Mouse (Mus musculus) right cerebral cortex, postnatal 14 days (tissue): ENCODE data around the gene Fkbp4.
A peak's percentile ranks its signal among the peaks of the same experiment; 100 is the strongest.

Experiments
- DNase-seq: peaks from one replicate; pipeline ENCODE4 v3.0.0; 2022

The Fkbp4 gene

GRCm38 (mm10) chr6:128438317-128438870 is at the start of gene Fkbp4:
Gene Fkbp4 (minus strand): TSS chr6:128438677.
- peak; percentile 90 for DNase-seq

GRCm38 (mm10) chr6:128487736-128488135 is 49.3 kb upstream of the Fkbp4 start:
- DNase-seq: no peak

GRCm38 (mm10) chr6:128479463-128480454 is 41.3 kb upstream of the Fkbp4 start:
- peak; percentile 99 for DNase-seq

DNA sequence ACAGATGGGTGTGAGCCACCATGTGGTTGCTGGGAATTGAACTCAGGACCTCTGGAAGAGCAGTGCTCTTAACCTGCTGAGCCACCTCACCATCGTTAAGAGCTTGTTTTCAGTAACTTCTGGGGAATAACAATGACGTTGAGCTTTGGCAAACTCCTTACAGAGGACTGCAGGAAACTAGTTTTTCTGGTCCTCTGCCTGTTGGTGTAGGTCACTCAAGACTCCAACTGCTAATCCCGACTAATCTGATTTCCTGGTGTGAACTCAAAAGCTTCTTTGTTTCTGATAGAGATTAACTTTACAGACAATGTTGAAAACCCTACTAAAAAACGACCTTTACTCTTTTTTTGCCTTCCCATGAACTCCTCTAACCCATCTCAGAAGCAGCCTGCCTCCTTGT is 39.0 kb upstream of the Fkbp4 start:
- DNase-seq: no peak

GRCm38 (mm10) chr6:128474112-128474511 is 35.6 kb upstream of the Fkbp4 start:
- DNase-seq: no peak

DNA sequence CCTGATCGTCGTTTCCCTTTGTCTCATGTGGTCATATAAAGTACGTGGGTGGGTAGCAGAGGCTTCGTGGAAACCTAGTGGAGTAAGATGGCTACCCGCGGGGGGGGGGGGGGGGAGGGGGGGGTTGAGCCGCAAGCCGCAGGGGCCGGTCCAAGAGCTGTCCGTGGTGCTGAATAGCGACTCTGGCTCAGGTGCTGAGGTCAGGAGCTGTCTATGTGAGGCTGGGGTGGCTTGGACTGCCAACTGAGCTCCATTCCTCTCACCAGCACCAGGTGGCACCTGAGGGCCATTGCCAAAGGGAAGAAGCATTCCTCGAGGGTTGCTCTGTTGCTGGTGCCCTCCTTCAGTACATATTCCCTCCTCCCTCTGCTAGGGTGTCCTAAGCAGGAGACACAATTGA is 31.0 kb upstream of the Fkbp4 start:
- DNase-seq: no peak

GRCm38 (mm10) chr6:128467298-128467697 is 28.8 kb upstream of the Fkbp4 start:
- no peak for DNase-seq

- DNase-seq: no peak
These were observed 28.1 kb upstream of the Fkbp4 start for GRCm38 (mm10) chr6:128466563-128466962.

DNA sequence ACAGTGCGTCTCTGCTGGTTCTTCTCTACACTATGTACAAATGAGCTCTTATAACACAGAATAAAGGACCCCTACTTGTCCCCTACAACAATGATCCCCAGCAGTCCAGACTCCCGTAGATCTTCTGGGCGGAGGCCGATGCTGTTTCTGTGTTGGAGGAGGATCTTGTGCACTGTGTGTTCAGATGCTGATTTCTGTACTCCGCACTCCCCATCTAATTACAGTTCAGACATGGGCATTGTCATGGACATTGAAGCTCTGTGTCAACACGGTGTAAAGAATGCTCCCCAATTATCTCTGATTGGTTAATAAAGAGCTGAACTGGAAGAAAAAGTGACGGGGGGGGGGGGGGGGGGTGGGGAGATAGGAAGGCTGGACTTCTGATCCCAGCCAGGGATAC is 27.6 kb upstream of the Fkbp4 start:
- DNase-seq: no peak

DNA sequence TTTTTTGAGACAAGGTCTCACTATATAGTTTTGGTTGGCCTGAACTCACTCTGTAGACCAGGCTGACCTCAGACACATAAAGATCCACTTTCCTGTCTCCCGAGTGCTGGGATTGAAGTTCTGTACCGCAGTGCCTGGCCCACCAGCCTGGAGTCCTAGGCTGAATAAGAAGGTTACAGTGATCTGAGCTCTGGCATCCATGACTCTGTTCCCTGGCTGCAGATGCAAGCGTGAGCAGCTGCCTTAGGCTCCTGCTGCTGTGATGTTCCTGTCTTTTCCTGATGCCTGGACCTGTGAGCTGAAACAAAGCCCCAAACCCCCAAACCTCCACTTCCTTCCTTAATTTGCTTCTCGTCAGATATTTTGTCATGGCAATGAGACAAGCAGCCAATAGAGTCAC is 26.5 kb upstream of the Fkbp4 start:
- DNase-seq: no peak

DNA sequence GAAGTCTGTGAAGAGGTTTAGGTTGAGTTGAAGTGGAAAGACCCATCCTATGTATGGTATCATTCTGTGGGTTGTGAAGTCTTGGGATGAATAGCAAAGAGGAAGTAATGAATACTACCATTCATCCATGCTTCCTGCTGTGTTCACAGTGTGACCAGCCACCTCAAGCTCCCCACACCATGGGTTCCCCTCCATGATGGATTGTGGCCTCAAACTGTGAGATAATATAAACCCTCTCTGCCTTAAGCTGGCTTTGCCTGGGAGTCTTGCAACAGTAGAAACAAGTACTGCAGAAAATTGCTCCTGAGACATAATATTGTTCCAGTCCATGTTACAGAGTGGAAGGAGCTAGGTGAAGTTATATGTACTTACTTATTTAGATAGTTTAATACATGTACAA is 23.1 kb upstream of the Fkbp4 start:
- DNase-seq: no peak

- no peak for DNase-seq
These were observed 22.4 kb upstream of the Fkbp4 start for GRCm38 (mm10) chr6:128460729-128461503.

- no peak for DNase-seq
These were observed 21.8 kb upstream of the Fkbp4 start for GRCm38 (mm10) chr6:128460321-128460720.

DNA sequence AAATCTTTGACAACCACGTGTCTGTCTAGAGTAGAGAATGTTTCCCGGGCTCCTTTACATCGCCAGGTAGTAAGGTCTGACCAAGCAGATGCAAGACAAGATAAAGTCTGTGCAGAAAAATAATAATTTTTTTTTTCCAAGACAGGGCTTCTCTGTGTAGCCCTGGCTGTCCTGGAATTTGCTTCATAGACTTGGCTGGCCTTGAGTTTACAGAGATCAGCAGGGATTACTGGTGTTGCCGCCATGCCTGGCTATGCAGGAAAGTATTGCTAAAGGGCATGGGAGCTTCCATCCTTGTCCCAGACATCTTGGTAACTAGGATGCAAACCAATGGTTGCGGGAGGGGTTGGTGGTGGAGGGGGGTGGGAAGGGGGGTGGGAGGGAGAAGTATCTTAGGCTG is 18.7 kb upstream of the Fkbp4 start:
- DNase-seq: no peak

DNA sequence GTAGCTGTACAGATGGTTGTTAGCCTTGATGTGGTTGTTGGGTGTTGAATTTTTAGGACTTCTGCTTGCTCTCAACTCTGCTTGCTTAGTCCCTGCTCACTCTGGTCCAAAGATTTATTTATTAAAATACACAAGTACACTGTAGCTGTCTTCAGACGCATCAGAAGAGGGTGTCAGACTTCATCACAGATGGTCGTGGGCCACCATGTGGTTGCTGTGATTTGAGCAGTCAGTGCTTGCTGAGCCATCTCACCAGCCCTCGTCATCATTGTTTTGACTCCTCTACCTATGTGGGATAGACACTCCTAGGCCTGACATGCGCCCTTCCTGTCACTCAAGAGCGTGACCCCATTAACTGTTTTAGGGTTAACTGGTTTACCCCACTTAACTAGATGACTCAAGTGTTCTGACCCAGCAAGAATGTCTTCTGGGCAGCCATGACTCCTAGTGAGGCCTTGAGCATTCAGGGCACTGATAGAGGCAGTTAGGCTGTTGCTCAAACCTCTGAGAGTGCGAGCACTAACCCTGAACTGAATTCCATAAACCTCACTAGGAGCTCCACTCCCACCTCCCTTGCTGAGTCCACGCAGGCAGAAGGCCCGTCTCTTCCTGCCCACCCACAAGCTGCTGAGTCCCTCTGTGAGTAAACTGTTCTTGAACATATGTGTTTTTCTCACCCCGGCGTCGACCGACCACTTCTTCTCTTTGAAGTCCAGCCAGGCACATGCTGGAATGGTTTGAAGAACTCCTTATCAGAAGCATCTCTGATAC is 17.5 kb upstream of the Fkbp4 start:
- DNase-seq: peak; percentile 29

- no peak for DNase-seq
These were observed 8.6 kb upstream of the Fkbp4 start for GRCm38 (mm10) chr6:128447063-128447462.

DNA sequence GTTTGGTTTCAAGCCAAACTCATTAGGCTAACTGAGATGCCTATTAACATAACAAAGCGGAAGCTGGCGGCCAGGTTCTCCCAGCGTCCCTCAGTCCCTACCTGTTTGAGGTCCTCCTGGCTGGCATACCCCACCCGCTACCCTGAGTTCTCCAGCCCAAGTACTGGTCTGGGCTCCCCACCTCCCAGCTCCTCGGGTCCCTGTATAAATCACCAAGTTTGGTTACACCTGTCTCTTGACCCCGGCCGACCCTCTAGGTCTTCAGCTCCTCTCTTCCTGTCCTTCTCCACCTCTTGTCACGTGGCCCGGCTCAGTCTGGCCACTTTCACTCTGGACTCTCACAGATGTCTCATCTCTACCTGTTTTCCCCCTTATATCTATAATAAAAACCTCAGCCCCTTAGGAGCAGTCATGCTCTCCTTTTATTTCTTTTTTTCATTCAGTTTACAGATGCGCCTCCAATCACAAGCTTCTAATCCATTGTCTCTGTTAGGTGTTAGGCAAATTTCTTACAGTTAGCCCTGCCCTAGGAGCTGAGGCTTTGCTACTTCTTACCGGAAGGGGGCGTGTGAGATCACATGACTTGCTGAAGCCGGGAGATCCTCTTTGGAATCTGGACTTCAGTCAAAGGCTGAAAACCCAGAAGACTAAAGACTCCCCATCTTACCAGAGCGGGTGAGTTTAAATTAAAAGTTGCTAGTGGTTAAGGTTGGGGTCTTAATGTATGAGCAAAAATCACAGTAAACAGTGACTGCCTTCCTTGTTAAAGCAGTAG is 7.5 kb upstream of the Fkbp4 start:
- no peak for DNase-seq

DNA sequence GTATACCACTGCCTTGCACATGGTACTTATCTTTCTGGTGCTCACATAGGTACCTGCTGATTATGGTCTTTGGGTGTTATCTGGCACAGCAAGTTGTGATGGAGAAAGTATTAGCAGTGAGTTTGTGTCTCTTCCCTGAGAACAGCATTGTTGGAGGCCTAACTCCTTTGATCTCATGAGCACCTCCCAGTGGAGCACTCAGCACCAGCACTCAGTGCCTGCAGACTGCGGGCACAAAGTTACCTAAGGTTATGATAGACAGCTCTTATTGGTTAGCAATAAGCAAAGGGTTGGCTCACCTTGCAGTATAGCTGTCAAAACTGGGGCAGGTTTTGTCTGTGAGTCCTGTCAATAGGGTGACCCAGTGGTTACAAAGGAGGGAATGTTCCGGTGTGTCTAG is 1.8 kb upstream of the Fkbp4 start:
- no peak for DNase-seq

GRCm38 (mm10) chr6:128438871-128439341 is 429 bp upstream of the Fkbp4 start:
- no peak for DNase-seq

GRCm38 (mm10) chr6:128437731-128438316 is 653 bp downstream of the Fkbp4 start:
- peak; percentile 57 for DNase-seq

- no peak for DNase-seq
These were observed 1.2 kb downstream of the Fkbp4 start for GRCm38 (mm10) chr6:128437288-128437687.
